Mouse (Mus musculus) stomach, postnatal 0 days (tissue): Measurements from ENCODE around the gene Fam20b. TPM values are rescaled to one million over a fixed set of nuclear protein-coding genes. Genes with fewer than 3 reads are reported as not detected.

Experiments used
- ATAC-seq: fragments of 200-750 bp; cut with Nextera tagmentation; 2 replicates; pipeline ENCODE4 v1.8.0; 2017; ENCODE audit not compliant: low FRiP score, low TSS enrichment
- DNase-seq: peaks from one replicate; pipeline ENCODE4 v3.0.0-alpha.2; 2016; ENCODE audit warnings: low spot score
- H3K27ac ChIP-seq: fragments of 300-500 bp; sonication (generic); replicated peaks from 2 replicates; pipeline ENCODE4 v1.5.1; 2014; ENCODE audit warnings: mild to moderate bottlenecking, control low read depth
- H3K27me3 ChIP-seq: fragments of 300-500 bp; sonication (generic); 2 replicates; pipeline ENCODE4 v1.6.1; 2014; ENCODE audit warnings: low read length; ENCODE audit not compliant: control insufficient read depth, insufficient read depth
- H3K36me3 ChIP-seq: fragments of 300-500 bp; sonication (generic); 2 replicates; pipeline ENCODE4 v1.6.1; 2014; ENCODE audit warnings: low read length, mixed read lengths; ENCODE audit not compliant: control insufficient read depth, insufficient read depth
- H3K4me1 ChIP-seq: fragments of 300-500 bp; sonication (generic); replicated peaks from 2 replicates; pipeline ENCODE4 v1.6.1; 2014; ENCODE audit warnings: antibody characterized with exemption; ENCODE audit not compliant: control insufficient read depth, insufficient read depth
- H3K4me2 ChIP-seq: fragments of 300-500 bp; sonication (generic); replicated peaks from 2 replicates; pipeline ENCODE4 v1.6.1; 2014; ENCODE audit warnings: low read depth, mild to moderate bottlenecking, control low read depth, moderate library complexity
- H3K4me3 ChIP-seq: fragments of 300-500 bp; sonication (generic); 2 replicates; pipeline ENCODE4 v1.5.1; 2014; ENCODE audit warnings: low read depth, low read length, control low read depth
- H3K9ac ChIP-seq: fragments of 300-500 bp; sonication (generic); 2 replicates; pipeline ENCODE4 v1.6.1; 2014; ENCODE audit warnings: mild to moderate bottlenecking, low read length, control low read depth, mixed read lengths
- H3K9me3 ChIP-seq: fragments of 300-500 bp; sonication (generic); 2 replicates; pipeline ENCODE4 v1.6.1; 2016; ENCODE audit warnings: low read length; ENCODE audit not compliant: control insufficient read depth
- CTCF ChIP-seq: IDR thresholded peaks from 2 replicates; pipeline ENCODE4 v1.5.1; 2016; ENCODE audit warnings: antibody characterized with exemption, low read depth, mild to moderate bottlenecking, moderate library complexity
- EP300 ChIP-seq: optimal IDR thresholded peaks from 2 replicates; pipeline ENCODE3; 2016; ENCODE audit warnings: antibody characterized with exemption
- WGBS: fragments of 180-500 bp; shearing (Covaris S2); extraction: QIAGEN DNeasy Blood & Tissue Kit; methylation state at CpG from one replicate; pipeline ENCODE4 v1.1.7; 2014; 5-methylcytosine and 5-hydroxymethylcytosine counted together
- polyA plus RNA-seq: library from polyadenylated mRNA; unstranded; fragments of >200 nt; fragmentation: Nextera tagmentation; extraction: Ambion mirVana; gene quantifications from 2 replicates; pipeline ENCODE4 v1.2.1, GENCODE M21; 2015

Fam20b gene
- polyA plus RNA-seq, 1 experiment from 2014 or later = 24.7 TPM

- DNase-seq (no peak), ATAC-seq (no peak)
- H3K4me1 ChIP-seq = no peaks in the 10 kb centered on the region; the same call in none of the 2 replicates
- no peak overlapping the region for H3K27ac ChIP-seq
- no peaks in the 10 kb centered on the region for H3K36me3 ChIP-seq
- no peaks in the 10 kb centered on the region for H3K27me3 ChIP-seq
- no peak for TF ChIP-seq EP300
- no peak for TF ChIP-seq CTCF
- no peak overlapping the region for H3K4me3 ChIP-seq
- no peaks in the 10 kb centered on the region for H3K9me3 ChIP-seq
- WGBS = 42% methylated on average over 4 of the region's 4 CpGs
- no peak overlapping the region for H3K4me2 ChIP-seq
- H3K9ac ChIP-seq = no peak overlapping the region
These were observed 31.4 kb upstream of the Fam20b start for GRCm38 (mm10) chr1:156750261-156750660.

GRCm38 (mm10) chr1:156749136-156749535, 30.2 kb upstream of the Fam20b start:
- H3K27me3 ChIP-seq = no peaks in the 10 kb centered on the region
- no peak overlapping the region for H3K9ac ChIP-seq
- H3K4me3 ChIP-seq = no peak overlapping the region
- no peak overlapping the region for H3K4me2 ChIP-seq
- no peak overlapping the region for H3K27ac ChIP-seq
- TF ChIP-seq CTCF (no peak), EP300 (no peak)
- no peaks in the 10 kb centered on the region; the same call in none of the 2 replicates for H3K4me1 ChIP-seq
- no peaks in the 10 kb centered on the region for H3K9me3 ChIP-seq
- DNase-seq (no peak), ATAC-seq (no peak)
- H3K36me3 ChIP-seq = no peaks in the 10 kb centered on the region

GRCm38 (mm10) chr1:156748435-156749005, 29.6 kb upstream of the Fam20b start:
- H3K9ac ChIP-seq = no peak overlapping the region
- no peak for TF ChIP-seq EP300
- no peak overlapping the region for H3K4me2 ChIP-seq
- no peaks in the 10 kb centered on the region for H3K36me3 ChIP-seq
- H3K4me1 ChIP-seq = no peaks in the 10 kb centered on the region; the same call in none of the 2 replicates
- H3K4me3 ChIP-seq = no peak overlapping the region
- DNase-seq (no peak), ATAC-seq (no peak)
- H3K27ac ChIP-seq = no peak overlapping the region
- H3K27me3 ChIP-seq = no peaks in the 10 kb centered on the region
- no peaks in the 10 kb centered on the region for H3K9me3 ChIP-seq
- 78% methylated on average over 16 of the region's 16 CpGs for WGBS

- no peak for ATAC-seq
- Histone ChIP-seq H3K4me2 (no peak overlapping the region), H3K27ac (no peak overlapping the region), H3K27me3 (no peaks in the 10 kb centered on the region), H3K9me3 (no peaks in the 10 kb centered on the region), H3K4me1 (no peaks in the 10 kb centered on the region), H3K9ac (no peak overlapping the region), H3K36me3 (no peaks in the 10 kb centered on the region), H3K4me3 (no peak overlapping the region)
- no peak for TF ChIP-seq CTCF
- no peak for TF ChIP-seq EP300
- 79% methylated on average over 7 of the region's 7 CpGs for WGBS
- no peak for DNase-seq
These were observed 26.4 kb upstream of the Fam20b start for GRCm38 (mm10) chr1:156745188-156745810.

- ATAC-seq = peak; percentile 49
- H3K4me2 ChIP-seq = no peak overlapping the region
These were observed 22.9 kb upstream of the Fam20b start for GRCm38 (mm10) chr1:156741482-156742411.

More at GRCm38 (mm10) chr1:156741482-156742411, 22.9 kb upstream of the Fam20b start:
- 60% methylated on average over 11 of the region's 11 CpGs for WGBS
- Histone ChIP-seq H3K4me3 (no peak overlapping the region), H3K36me3 (no peaks in the 10 kb centered on the region), H3K9me3 (no peaks in the 10 kb centered on the region), H3K27ac (no peak overlapping the region), H3K27me3 (no peaks in the 10 kb centered on the region), H3K9ac (no peak overlapping the region), H3K4me1 (no peaks in the 10 kb centered on the region)
- DNase-seq = peak; percentile 56
- TF ChIP-seq EP300 (no peak), CTCF (peak; percentile 100)
